Mouse (Mus musculus): ENCODE results near the gene Ahdc1. TPM values are rescaled to one million over a fixed set of nuclear protein-coding genes. Genes with fewer than 3 reads are reported as not detected.

The Ahdc1 gene
- total and polyA plus RNA-seq, 2 experiments from 2014 or later = 11.0 to 115 TPM

DNA sequence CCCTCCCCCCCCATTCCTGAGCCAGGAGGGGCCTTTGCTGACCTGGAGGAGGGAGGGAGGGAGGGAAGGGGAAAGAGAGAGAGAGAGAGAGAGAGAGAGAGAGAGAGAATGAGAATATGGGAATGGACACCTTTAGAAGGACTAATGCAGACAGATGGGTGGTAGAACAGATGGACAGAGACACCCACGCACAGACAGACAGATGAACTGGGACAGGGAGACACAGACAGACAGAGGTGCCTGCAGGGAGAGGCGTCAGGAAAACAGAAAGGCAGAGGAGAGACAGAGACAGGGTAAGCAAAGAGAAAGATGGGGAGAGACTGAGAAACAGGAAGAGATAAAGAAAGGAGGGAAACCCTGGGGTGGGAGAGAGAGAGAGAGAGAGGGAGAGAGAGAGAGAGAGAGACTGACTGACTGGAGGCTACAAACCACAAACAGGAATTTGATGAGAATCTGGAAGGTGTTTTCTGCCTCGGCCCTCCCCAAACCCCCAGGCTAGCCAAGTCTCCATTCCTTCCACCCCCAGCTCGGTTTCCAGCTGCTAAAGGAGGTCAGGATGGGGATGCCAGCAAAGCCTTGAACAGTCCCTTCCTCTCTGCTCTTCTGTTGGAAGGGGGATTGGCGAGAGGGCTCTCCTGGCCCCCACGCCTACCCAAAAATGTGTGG lies 6.7 kb downstream of the Ahdc1 start:
- ATAC-seq (ENCODE audit: low FRiP score) (no peak), DNase-seq (ENCODE audit: low spot score) (no peak)
- H3K4me1 ChIP-seq (ENCODE audit: insufficient read depth, low read length) = peaks cover 51% of the 10 kb centered on the region
- H3K4me2 ChIP-seq (ENCODE audit: low read depth, low read length, poor library complexity, severe bottlenecking) = 0 out of 2 replicates have a peak overlapping the region, but pooled peaks have one; percentile 9
- H3K9me3 ChIP-seq (ENCODE audit: low read length) = no peaks in the 10 kb centered on the region
- WGBS = 61% methylated on average over 6 of the region's 6 CpGs
- TF ChIP-seq CTCF (IDR thresholded peaks at IDR 0.05) = no peak
- H3K9ac ChIP-seq (replicated peaks; ENCODE audit: low read length, poor library complexity, severe bottlenecking) = 0 out of 2 replicates have a peak overlapping the region, but pooled peaks have one; percentile 36
- H3K27ac ChIP-seq (ENCODE audit: low read depth, low read length) = no peak overlapping the region
- peaks cover 2% of the 10 kb centered on the region; the same call in 1 of the 2 replicates for H3K36me3 ChIP-seq (ENCODE audit: insufficient read depth, low read length)
- no peak overlapping the region for H3K4me3 ChIP-seq (ENCODE audit: low read depth, low read length)
- H3K27me3 ChIP-seq (ENCODE audit: insufficient read depth, low read length) = no peaks in the 10 kb centered on the region

DNA sequence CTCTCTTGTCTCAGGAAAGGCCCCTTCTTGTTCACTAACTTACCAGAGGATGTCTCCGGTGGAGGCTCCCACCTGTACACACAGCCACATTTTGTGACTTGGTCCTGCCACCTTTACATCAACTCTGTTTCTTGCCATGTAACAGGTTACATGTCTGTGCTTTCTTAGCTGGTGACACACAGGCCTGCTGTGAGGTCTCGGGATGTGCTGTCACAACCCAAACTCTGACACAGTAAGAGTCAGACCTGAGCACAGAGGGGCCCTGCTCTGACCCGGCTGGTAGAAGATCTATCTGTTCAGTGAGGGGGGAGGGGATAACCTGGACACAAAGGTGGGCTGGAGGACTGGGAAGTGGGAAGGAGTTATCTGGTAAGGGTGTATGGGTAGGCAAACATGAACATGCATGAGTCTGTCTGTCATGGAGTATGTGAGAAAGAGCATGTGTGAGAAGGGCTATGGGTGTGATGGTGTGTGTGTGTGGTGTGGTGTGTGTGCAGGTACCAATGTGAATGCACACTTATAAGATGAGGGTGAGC lies 7.3 kb downstream of the Ahdc1 start:
- H3K36me3 ChIP-seq (ENCODE audit: insufficient read depth, low read length) = peaks cover 2% of the 10 kb centered on the region; the same call in 1 of the 2 replicates
- peaks cover 57% of the 10 kb centered on the region for H3K4me1 ChIP-seq (ENCODE audit: insufficient read depth, low read length)
- no peak for ATAC-seq (ENCODE audit: low FRiP score)
- no peaks in the 10 kb centered on the region for H3K27me3 ChIP-seq (ENCODE audit: insufficient read depth, low read length)
- no peak overlapping the region for H3K4me2 ChIP-seq (ENCODE audit: low read depth, low read length, poor library complexity, severe bottlenecking)
- no peak for DNase-seq (ENCODE audit: low spot score)
- 73% methylated on average over 3 of the region's 3 CpGs for WGBS
- no peaks in the 10 kb centered on the region for H3K9me3 ChIP-seq (ENCODE audit: low read length)
- H3K9ac ChIP-seq (replicated peaks; ENCODE audit: low read length, poor library complexity, severe bottlenecking) = no peak overlapping the region
- TF ChIP-seq CTCF (IDR thresholded peaks at IDR 0.05) = no peak
- no peak overlapping the region for H3K4me3 ChIP-seq (ENCODE audit: low read depth, low read length)
- no peak overlapping the region for H3K27ac ChIP-seq (ENCODE audit: low read depth, low read length)

DNA sequence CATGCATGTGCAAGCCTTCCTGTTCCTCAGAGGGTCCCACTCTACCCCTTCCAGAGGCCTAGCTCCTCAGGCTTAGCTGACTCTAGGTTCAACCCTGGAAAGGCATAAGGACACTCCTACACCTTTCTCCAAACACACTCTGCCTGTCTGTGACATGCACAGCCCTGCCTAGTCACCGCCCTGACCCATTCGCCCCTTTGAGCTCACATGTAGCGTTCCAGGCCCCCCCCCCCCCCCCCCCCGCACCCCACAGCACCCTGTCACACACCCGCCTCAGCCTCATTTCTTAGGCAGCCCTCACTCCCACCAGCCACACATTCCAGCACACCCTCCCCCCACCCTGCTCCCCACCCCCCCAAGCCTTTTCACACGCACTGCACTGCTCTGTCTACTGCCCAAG lies 9.7 kb downstream of the Ahdc1 start:
- H3K36me3 ChIP-seq (ENCODE audit: insufficient read depth, low read length) = peaks cover 2% of the 10 kb centered on the region; the same call in 1 of the 2 replicates
- ATAC-seq (ENCODE audit: low FRiP score) (no peak), DNase-seq (ENCODE audit: low spot score) (no peak)
- H3K4me2 ChIP-seq (ENCODE audit: low read depth, low read length, poor library complexity, severe bottlenecking) = 0 out of 2 replicates have a peak overlapping the region, but pooled peaks have one; percentile 41
- no peaks in the 10 kb centered on the region for H3K27me3 ChIP-seq (ENCODE audit: insufficient read depth, low read length)
- TF ChIP-seq CTCF (IDR thresholded peaks at IDR 0.05) = no peak
- no peak overlapping the region for H3K4me3 ChIP-seq (ENCODE audit: low read depth, low read length)
- no peaks in the 10 kb centered on the region for H3K9me3 ChIP-seq (ENCODE audit: low read length)
- H3K4me1 ChIP-seq (ENCODE audit: insufficient read depth, low read length) = peaks cover 53% of the 10 kb centered on the region
- H3K9ac ChIP-seq (replicated peaks; ENCODE audit: low read length, poor library complexity, severe bottlenecking) = 0 out of 2 replicates have a peak overlapping the region, but pooled peaks have one; percentile 24
- H3K27ac ChIP-seq (ENCODE audit: low read depth, low read length) = 0 out of 2 replicates have a peak overlapping the region, but pooled peaks have one; percentile 48
- 26% methylated on average over 4 of the region's 6 CpGs for WGBS

DNA sequence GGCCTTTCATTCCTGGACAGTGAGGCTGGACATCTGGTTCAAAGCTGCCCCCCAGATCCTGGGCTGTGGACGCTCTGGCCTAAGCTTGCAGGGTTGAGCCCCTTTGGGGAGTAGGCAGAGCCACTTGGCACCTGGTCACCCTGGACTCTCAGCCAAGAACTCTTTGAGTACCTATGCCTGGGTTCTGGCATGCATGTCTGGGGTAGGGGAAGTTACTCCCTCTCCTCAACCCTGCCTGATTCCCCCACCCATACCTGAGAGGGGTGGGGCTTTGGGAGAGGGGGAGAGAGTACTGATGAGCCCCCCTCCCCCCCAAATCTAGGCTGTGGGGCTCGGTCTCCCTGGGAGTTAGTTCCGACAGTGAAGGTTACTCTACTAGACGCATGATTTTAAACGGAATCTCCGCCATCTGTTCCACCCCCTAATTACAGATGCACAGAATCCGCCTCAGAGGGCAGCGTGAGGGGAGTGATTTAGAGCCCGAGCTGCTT lies 10.2 kb downstream of the Ahdc1 start:
- no peaks in the 10 kb centered on the region for H3K27me3 ChIP-seq (ENCODE audit: insufficient read depth, low read length)
- H3K9me3 ChIP-seq (ENCODE audit: low read length) = no peaks in the 10 kb centered on the region
- H3K27ac ChIP-seq (ENCODE audit: low read depth, low read length) = peak overlapping the region; percentile 48; the same call in 1 of the 2 replicates
- peak overlapping the region; percentile 41 for H3K4me2 ChIP-seq (ENCODE audit: low read depth, low read length, poor library complexity, severe bottlenecking)
- peaks cover 49% of the 10 kb centered on the region for H3K4me1 ChIP-seq (ENCODE audit: insufficient read depth, low read length)
- H3K36me3 ChIP-seq (ENCODE audit: insufficient read depth, low read length) = peaks cover 3% of the 10 kb centered on the region
- 6% methylated on average over 9 of the region's 9 CpGs for WGBS
- no peak for TF ChIP-seq CTCF (IDR thresholded peaks at IDR 0.05)
- no peak overlapping the region for H3K4me3 ChIP-seq (ENCODE audit: low read depth, low read length)
- DNase-seq (ENCODE audit: low spot score) (no peak), ATAC-seq (ENCODE audit: low FRiP score) (no peak)
- H3K9ac ChIP-seq (replicated peaks; ENCODE audit: low read length, poor library complexity, severe bottlenecking) = 0 out of 2 replicates have a peak overlapping the region, but pooled peaks have one; percentile 24

DNA sequence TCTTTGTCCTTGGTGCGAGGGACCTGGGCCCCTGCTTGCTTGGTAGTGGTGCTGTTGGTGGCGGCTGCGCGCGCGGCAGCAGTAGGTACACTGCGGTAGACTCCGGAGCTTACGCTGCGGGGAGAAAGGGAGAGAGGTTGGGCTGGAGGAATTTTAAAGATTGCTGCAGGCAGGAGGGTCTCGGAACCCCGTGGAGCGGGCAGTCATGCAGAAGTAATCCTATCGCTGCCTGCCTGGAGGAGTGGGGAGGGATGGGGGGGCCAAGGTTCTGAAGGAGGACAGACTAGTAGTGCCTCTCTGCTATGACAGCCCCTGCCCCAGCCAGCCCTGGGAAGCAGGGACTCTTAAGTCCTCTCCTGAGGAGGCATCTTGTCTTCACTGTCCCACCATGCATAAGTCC lies 11.2 kb downstream of the Ahdc1 start:
- H3K27ac ChIP-seq (ENCODE audit: low read depth, low read length) = peak overlapping the region; percentile 48
- H3K9ac ChIP-seq (replicated peaks; ENCODE audit: low read length, poor library complexity, severe bottlenecking) = peak overlapping the region; percentile 56; the same call in 1 of the 2 replicates
- H3K9me3 ChIP-seq (ENCODE audit: low read length) = no peaks in the 10 kb centered on the region
- no peaks in the 10 kb centered on the region for H3K27me3 ChIP-seq (ENCODE audit: insufficient read depth, low read length)
- ATAC-seq (ENCODE audit: low FRiP score) = no peak
- peaks cover 8% of the 10 kb centered on the region for H3K36me3 ChIP-seq (ENCODE audit: insufficient read depth, low read length)
- no peak for DNase-seq (ENCODE audit: low spot score)
- WGBS = 3% methylated on average over 14 of the region's 14 CpGs
- H3K4me3 ChIP-seq (ENCODE audit: low read depth, low read length) = peak overlapping the region; percentile 13
- TF ChIP-seq CTCF (IDR thresholded peaks at IDR 0.05) = no peak
- peaks cover 41% of the 10 kb centered on the region for H3K4me1 ChIP-seq (ENCODE audit: insufficient read depth, low read length)
- H3K4me2 ChIP-seq (ENCODE audit: low read depth, low read length, poor library complexity, severe bottlenecking) = peak overlapping the region; percentile 41
